Mouse (Mus musculus) G1E (cell line): ENCODE measurements around the gene Defb25. TPM values are rescaled to one million over a fixed set of nuclear protein-coding genes. Genes with fewer than 3 reads are reported as not detected.

ENCODE experiments used
- ATAC-seq: 2 replicates; pipeline ENCODE4 v1.8.0; 2016; ENCODE audit warnings: mild to moderate bottlenecking; ENCODE audit not compliant: insufficient number of reproducible peaks, poor library complexity, low FRiP score, severe bottlenecking; ENCODE audit errors: extremely low read depth
- DNase-seq: peaks from one replicate; pipeline ENCODE4 v3.0.0; 2012; ENCODE audit warnings: low spot score
- H3K27me3 ChIP-seq: 2 replicates; pipeline ENCODE4 v1.6.1; 2012; ENCODE audit warnings: mild to moderate bottlenecking, low read length, inconsistent platforms; ENCODE audit not compliant: insufficient read depth
- H3K36me3 ChIP-seq: replicated peaks from 2 replicates; pipeline ENCODE3; 2012; ENCODE audit warnings: mild to moderate bottlenecking, inconsistent platforms
- H3K4me1 ChIP-seq: 2 replicates; pipeline ENCODE4 v1.6.1; 2012; ENCODE audit warnings: low read depth, low read length, inconsistent platforms, mixed read lengths; ENCODE audit not compliant: insufficient read depth
- H3K4me3 ChIP-seq: 2 replicates; pipeline ENCODE4 v1.5.1; 2012; ENCODE audit warnings: low read depth, mild to moderate bottlenecking, inconsistent platforms, low read length, moderate library complexity, mixed read lengths
- H3K9me3 ChIP-seq: replicated peaks from 2 replicates; pipeline ENCODE4 v1.6.1; 2012; ENCODE audit warnings: inconsistent platforms
- CTCF ChIP-seq: IDR thresholded peaks from 2 replicates; pipeline ENCODE4 v1.5.1; 2012; ENCODE audit warnings: low read depth, low read length, inconsistent platforms, mixed read lengths
- GATA1 ChIP-seq: IDR thresholded peaks from 2 replicates; pipeline ENCODE4 v1.6.1; 2012; ENCODE audit warnings: borderline replicate concordance, low read length, inconsistent platforms, mixed read lengths
- GATA2 ChIP-seq: IDR thresholded peaks from 2 replicates; pipeline ENCODE4 v1.6.1; 2012; ENCODE audit warnings: low read depth, low read length, inconsistent platforms, borderline replicate concordance
- POLR2AphosphoS5 ChIP-seq: IDR thresholded peaks from 2 replicates; pipeline ENCODE4 v1.6.1; 2012; ENCODE audit warnings: low read depth, low read length, inconsistent platforms; ENCODE audit not compliant: insufficient replicate concordance
- TAL1 ChIP-seq: conservative IDR thresholded peaks from 2 replicates; pipeline ENCODE4 v1.6.1; 2012; ENCODE audit warnings: low read depth, low read length, inconsistent platforms, mixed read lengths
- polyA plus RNA-seq: library from polyadenylated mRNA; stranded (reverse); fragments of >175 nt; gene quantifications from 2 replicates; pipeline ENCODE4 v1.2.3, GENCODE M21; 2012
- total RNA-seq, 2 experiments: library from RNA; stranded (forward) in 1 of 2; stranded (reverse) in 1 of 2; fragments of 200-1000 nt in 1 of 2; fragments of >200 nt in 1 of 2; fragmentation: Nextera tagmentation in 1 of 2; gene quantifications; 2 replicates each; pipeline ENCODE4 v1.2.3; 2014 to 2017

The Defb25 gene
- total and polyA plus RNA-seq, 3 experiments: not detected

DNA sequence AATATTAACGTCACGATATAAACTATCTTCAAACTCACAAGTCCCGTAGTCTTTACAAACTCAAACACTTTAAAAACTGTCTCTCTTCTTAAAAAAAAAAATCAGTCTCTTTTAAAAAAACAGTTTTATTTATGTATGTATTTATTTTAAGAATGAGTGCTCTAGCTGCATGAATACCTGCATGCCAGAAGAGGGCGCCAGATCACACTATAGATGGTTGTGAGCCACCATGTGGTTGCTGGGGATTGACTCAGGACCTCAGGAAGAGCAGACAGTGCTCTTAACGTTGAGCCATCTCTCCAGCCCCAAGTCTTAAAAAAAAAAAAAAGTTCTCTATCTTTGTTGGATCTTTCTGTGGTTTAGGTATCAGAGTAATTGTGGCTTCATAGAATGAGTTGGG lies 5.5 kb downstream of the Defb25 start:
- Histone ChIP-seq H3K9me3 (no peaks in the 10 kb centered on the region), H3K27me3 (peaks cover 8% of the 10 kb centered on the region), H3K4me1 (no peaks in the 10 kb centered on the region; the same call in 1 of the 2 replicates), H3K4me3 (no peak overlapping the region), H3K36me3 (no peaks in the 10 kb centered on the region)
- TF ChIP-seq GATA1 (no peak), CTCF (no peak)
- ATAC-seq: no peak
- DNase-seq: no peak

DNA sequence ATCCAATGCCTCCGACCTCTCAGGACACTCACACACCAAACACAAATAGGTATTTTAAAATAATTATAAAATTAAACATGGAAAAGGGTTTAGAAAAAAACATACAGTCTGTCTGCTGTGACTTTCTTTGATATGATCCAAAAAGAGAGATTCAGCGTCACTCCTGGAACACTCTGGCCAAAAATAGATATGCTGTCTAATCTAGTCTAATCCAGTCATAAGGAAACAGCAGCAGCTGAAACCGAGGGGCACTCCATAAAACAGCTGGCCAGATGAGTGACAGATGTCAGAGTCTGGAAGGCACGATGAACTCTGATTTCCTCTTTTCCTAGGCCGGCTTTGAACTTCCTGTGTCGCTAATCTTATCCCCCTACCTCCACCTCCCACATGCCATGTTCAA lies 6.4 kb downstream of the Defb25 start:
- Histone ChIP-seq H3K36me3 (no peaks in the 10 kb centered on the region), H3K4me1 (no peaks in the 10 kb centered on the region; the same call in 1 of the 2 replicates), H3K4me3 (no peak overlapping the region), H3K9me3 (no peaks in the 10 kb centered on the region), H3K27me3 (peaks cover 11% of the 10 kb centered on the region)
- DNase-seq (no peak), ATAC-seq (no peak)
- TF ChIP-seq CTCF (no peak), GATA2 (no peak), GATA1 (no peak), TAL1 (no peak), POLR2AphosphoS5 (no peak)

GRCm38 (mm10) chr2:152615563-152615962 lies 7.3 kb downstream of the Defb25 start:
- Histone ChIP-seq H3K4me1 (no peaks in the 10 kb centered on the region; the same call in 1 of the 2 replicates), H3K27me3 (peaks cover 12% of the 10 kb centered on the region), H3K4me3 (no peak overlapping the region), H3K36me3 (no peaks in the 10 kb centered on the region), H3K9me3 (no peaks in the 10 kb centered on the region)
- TF ChIP-seq CTCF (peak; percentile 70), GATA2 (no peak), POLR2AphosphoS5 (no peak)
- DNase-seq (peak; percentile 74), ATAC-seq (no peak; the same call in 1 of the 2 replicates)

GRCm38 (mm10) chr2:152612193-152612592 lies 10.7 kb downstream of the Defb25 start:
- H3K36me3 ChIP-seq: no peaks in the 10 kb centered on the region
- H3K9me3 ChIP-seq: no peaks in the 10 kb centered on the region
- no peak overlapping the region for H3K4me3 ChIP-seq
- no peaks in the 10 kb centered on the region; the same call in 1 of the 2 replicates for H3K4me1 ChIP-seq
- peaks cover 4% of the 10 kb centered on the region; the same call in 1 of the 2 replicates for H3K27me3 ChIP-seq
- ATAC-seq: no peak
- TF ChIP-seq CTCF: no peak
- TF ChIP-seq POLR2AphosphoS5: no peak
- TF ChIP-seq GATA1: no peak
- TF ChIP-seq GATA2: no peak
- DNase-seq: no peak

GRCm38 (mm10) chr2:152608719-152609118 lies 14.1 kb downstream of the Defb25 start:
- Histone ChIP-seq H3K4me1 (no peaks in the 10 kb centered on the region), H3K27me3 (peaks cover 4% of the 10 kb centered on the region; the same call in 1 of the 2 replicates), H3K4me3 (no peak overlapping the region), H3K36me3 (no peaks in the 10 kb centered on the region), H3K9me3 (no peaks in the 10 kb centered on the region)
- ATAC-seq (no peak), DNase-seq (no peak)
- TF ChIP-seq CTCF (no peak), GATA2 (no peak), TAL1 (no peak), GATA1 (no peak), POLR2AphosphoS5 (no peak)

- Histone ChIP-seq H3K4me1 (no peaks in the 10 kb centered on the region), H3K36me3 (no peaks in the 10 kb centered on the region), H3K27me3 (peaks cover 4% of the 10 kb centered on the region; the same call in 1 of the 2 replicates), H3K4me3 (no peak overlapping the region), H3K9me3 (no peaks in the 10 kb centered on the region)
- no peak for ATAC-seq
- TF ChIP-seq GATA2 (no peak), GATA1 (no peak), TAL1 (no peak)
- DNase-seq: no peak
These were observed 15.1 kb downstream of the Defb25 start for GRCm38 (mm10) chr2:152607746-152608145.

DNA sequence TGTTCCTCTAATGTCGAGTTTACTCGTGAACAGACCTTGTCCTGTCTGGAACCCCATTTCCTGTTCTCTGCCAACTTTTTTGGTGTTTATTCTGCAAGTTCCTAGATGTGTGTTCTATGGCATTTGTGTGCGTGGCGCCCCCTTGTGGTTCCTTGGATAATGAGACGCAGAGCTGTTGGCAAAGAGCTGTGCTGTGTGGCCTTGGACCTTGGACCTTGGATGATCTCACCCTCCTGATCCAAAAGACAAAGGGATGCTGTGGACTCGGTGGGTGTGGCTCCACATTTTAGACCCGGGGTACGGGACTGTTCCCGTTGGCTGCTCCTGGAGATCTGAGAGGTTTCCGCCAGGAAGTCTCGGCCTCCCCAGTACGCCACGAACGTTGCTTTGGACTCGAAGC lies 18.8 kb downstream of the Defb25 start, which contains the start of gene Defb36:
TSS of gene Defb36 (plus strand) at position 271 of the 400 bp plus-strand sequence.
- no peak for ATAC-seq
- H3K27me3 ChIP-seq: no peaks in the 10 kb centered on the region; the same call in 1 of the 2 replicates
- H3K4me3 ChIP-seq: no peak within 1 kb of the TSS
- H3K36me3 ChIP-seq: no peaks in the 10 kb centered on the region
- TF ChIP-seq POLR2AphosphoS5 (no peak), CTCF (0 out of 2 replicates have a peak, but pooled peaks have one; percentile 8), TAL1 (no peak)
- DNase-seq: no peak
- H3K4me1 ChIP-seq: no peaks in the 10 kb centered on the region
- peaks cover 9% of the 10 kb centered on the region for H3K9me3 ChIP-seq
